Mouse (Mus musculus) megakaryocyte, embryonic 14.5 days (primary cell): Measurements from ENCODE around the gene 2610528A11Rik.

ENCODE experiments used
- FLI1 ChIP-seq: IDR thresholded peaks from 2 replicates; pipeline ENCODE4 v1.6.1; 2012; ENCODE audit warnings: low read length, inconsistent platforms, mixed read lengths
- GATA1 ChIP-seq: IDR thresholded peaks from 3 replicates; pipeline ENCODE4 v1.6.1; 2012; ENCODE audit warnings: mixed read lengths, low read length, inconsistent platforms, borderline replicate concordance

- TF ChIP-seq GATA1, result no peak
- TF ChIP-seq FLI1, result no peak
Measured at GRCm38 (mm10) chr14:37080724-37081123, 33.1 kb downstream of the 2610528A11Rik start.
